Mouse (Mus musculus) testis, adult 2 months (tissue): ENCODE results near the gene Cmpk1.

Source experiments
- CTCF ChIP-seq: fragments of 200-500 bp; IDR thresholded peaks from 2 replicates; pipeline ENCODE4 v1.5.1; 2012; ENCODE audit warnings: low read depth, mild to moderate bottlenecking, inconsistent platforms, low read length, moderate library complexity; ENCODE audit not compliant: control insufficient read depth, insufficient read depth, insufficient replicate concordance
- POLR2A ChIP-seq: fragments of 200-500 bp; IDR thresholded peaks from 2 replicates; pipeline ENCODE4 v1.6.1; 2012; ENCODE audit warnings: low read depth, mild to moderate bottlenecking, inconsistent platforms, low read length, moderate library complexity; ENCODE audit not compliant: control insufficient read depth

DNA sequence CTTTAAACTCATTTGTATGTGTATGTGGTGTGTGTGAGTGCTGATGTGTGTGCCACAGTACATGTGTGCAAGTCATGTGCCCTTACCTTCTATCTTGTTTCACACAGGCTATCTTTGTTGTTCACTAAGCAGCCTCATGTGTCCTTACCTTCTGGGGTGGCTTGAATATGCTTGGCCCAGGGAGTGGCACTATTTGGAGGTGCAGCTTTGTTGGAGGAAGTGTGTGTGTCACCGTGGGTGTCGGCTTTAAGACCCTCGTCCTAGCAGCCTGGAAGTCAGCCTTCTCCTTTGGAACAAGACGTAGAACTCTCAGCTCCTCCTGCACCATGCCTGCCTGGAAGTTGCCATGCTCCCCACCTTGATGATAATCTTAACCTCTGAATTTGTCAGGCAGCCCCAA lies 40.6 kb downstream of the Cmpk1 start:
- TF ChIP-seq POLR2A = no peak
- TF ChIP-seq CTCF = no peak
